Mouse (Mus musculus) liver, postnatal 0 days (tissue): ENCODE measurements at regions not wholly inside any gene's neighbourhood (a gene's known extent, or its start where the extent isn't known, plus 50 kb on each side); places are given as distances from the start of the nearest gene placed in this dataset.

Source experiments
- CTCF ChIP-seq: sonication (generic); IDR thresholded peaks from 2 replicates; pipeline ENCODE4 v1.5.1; 2016; ENCODE audit warnings: antibody characterized with exemption, low read depth
- EP300 ChIP-seq: IDR thresholded peaks from 2 replicates; pipeline ENCODE4 v1.6.1; 2016; ENCODE audit warnings: antibody characterized with exemption, low read depth, mild to moderate bottlenecking

- TF ChIP-seq CTCF (no peak), EP300 (no peak)
Measured at GRCm38 (mm10) chr5:75721291-75721690, 146.6 kb downstream of the Kit start.
